Mouse (Mus musculus): ENCODE results near the gene Ahnak.

Gene Ahnak

GRCm38 (mm10) chr19:8987816-8988215 lies 1.3 kb upstream of the Ahnak start:
- TF ChIP-seq GATA4 (IDR thresholded peaks at IDR 0.05; ENCODE audit: insufficient replicate concordance, low read length), result no peak

- no peak for TF ChIP-seq GATA4 (IDR thresholded peaks at IDR 0.05; ENCODE audit: insufficient replicate concordance, low read length)
Measured at GRCm38 (mm10) chr19:8988346-8989065, 578 bp upstream of the Ahnak start.

GRCm38 (mm10) chr19:8989567-8990431 lies 715 bp downstream of the Ahnak start:
- no peak for TF ChIP-seq GATA4 (IDR thresholded peaks at IDR 0.05; ENCODE audit: insufficient replicate concordance, low read length)

- TF ChIP-seq GATA4 (IDR thresholded peaks at IDR 0.05; ENCODE audit: insufficient replicate concordance, low read length), result no peak
Measured at GRCm38 (mm10) chr19:8990432-8991102, 1.5 kb downstream of the Ahnak start.

- TF ChIP-seq GATA4 (IDR thresholded peaks at IDR 0.05; ENCODE audit: insufficient replicate concordance, low read length), result no peak
Measured at GRCm38 (mm10) chr19:8991245-8991870, 2.3 kb downstream of the Ahnak start.

- TF ChIP-seq GATA4 (IDR thresholded peaks at IDR 0.05; ENCODE audit: insufficient replicate concordance, low read length), result no peak
Measured at GRCm38 (mm10) chr19:8991871-8992735, 3.0 kb downstream of the Ahnak start.

DNA sequence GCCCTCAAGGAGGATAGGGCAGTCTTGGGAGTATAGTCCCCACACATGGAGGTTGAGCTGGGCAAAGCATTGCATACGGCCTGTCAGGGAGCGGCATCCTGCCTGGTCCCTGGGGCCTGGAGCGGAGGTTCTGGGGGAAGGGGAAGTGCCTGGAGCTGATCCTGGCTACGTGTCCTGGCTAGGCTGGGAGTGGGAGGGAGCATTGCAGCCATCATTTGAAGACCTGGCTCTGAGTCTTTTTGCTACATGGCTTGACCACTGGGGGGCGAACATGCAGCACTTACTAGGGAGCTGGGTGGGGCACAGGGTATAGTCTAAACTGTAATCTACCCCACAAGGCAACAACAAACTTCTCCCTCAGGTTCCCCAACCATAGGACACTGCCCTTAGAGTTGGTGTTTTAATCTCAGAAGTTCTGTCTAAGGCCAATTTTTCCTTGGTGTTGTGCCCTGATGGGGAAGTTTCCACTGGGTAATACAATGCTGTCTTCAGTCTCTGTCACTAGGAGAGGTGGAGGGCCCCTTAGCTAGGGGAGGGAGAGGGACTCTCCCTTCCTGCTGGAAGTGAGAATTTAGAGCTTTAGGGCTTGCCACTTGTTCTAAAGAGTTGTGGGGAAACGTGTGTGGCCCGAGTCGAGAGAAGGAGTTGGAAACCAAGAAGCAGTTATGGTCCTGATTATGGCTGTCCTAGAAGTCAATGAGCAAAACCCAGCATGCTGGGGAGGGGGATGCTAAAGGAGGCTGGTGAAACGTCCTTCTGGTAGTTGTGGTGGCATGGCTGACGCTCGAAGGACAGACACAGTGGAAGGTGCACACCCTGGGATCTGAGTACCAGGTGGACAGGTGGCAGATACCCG lies 3.9 kb downstream of the Ahnak start:
- TF ChIP-seq GATA4 (IDR thresholded peaks at IDR 0.05; ENCODE audit: insufficient replicate concordance, low read length), result no peak

GRCm38 (mm10) chr19:8993625-8993912 lies 4.5 kb downstream of the Ahnak start:
- no peak for TF ChIP-seq GATA4 (IDR thresholded peaks at IDR 0.05; ENCODE audit: insufficient replicate concordance, low read length)

- TF ChIP-seq GATA4 (IDR thresholded peaks at IDR 0.05; ENCODE audit: insufficient replicate concordance, low read length), result no peak
Measured at GRCm38 (mm10) chr19:8994813-8995607, 5.9 kb downstream of the Ahnak start.

DNA sequence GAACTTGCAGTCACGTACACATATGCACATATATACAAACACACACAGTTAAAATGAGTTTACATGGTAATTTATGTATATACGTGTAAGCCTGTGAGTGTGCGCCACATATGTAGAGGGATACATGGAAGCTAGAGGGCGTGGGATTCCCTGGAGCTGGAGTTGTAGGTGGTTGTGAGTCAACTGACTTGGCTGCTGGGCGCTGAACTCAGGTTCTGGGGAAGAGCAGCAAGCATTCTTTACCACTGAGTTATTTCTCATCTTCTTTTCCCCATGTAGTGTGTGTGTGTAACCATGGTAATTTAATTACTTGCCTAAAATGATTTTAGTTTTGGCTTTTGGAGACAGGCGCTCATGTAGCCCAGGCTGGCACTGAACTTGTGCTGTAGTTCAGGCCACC lies 7.5 kb downstream of the Ahnak start:
- TF ChIP-seq GATA4 (IDR thresholded peaks at IDR 0.05; ENCODE audit: insufficient replicate concordance, low read length), result no peak

DNA sequence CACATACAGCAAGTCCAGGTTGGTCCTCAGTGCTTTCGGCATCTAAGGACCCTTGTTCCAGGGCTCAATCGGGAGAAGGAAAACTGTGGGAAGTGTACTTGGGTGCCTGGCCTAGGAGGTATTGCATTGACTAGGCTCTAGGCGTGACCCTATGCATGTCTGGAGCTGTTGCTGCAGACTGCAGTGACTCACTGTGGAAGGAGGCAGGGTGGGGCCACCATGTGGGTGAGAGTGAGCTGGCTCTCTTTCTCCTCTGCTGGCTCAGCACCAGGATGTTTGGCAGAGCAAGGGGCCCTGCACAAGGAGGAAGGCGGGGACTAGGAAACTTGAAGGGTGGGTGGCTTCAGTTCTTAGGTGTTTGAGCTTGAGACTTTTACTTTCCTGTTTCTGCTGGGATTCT lies 8.5 kb downstream of the Ahnak start:
- no peak for TF ChIP-seq GATA4 (IDR thresholded peaks at IDR 0.05; ENCODE audit: insufficient replicate concordance, low read length)

GRCm38 (mm10) chr19:8998546-8998945 lies 9.5 kb downstream of the Ahnak start:
- no peak for TF ChIP-seq GATA4 (IDR thresholded peaks at IDR 0.05; ENCODE audit: insufficient replicate concordance, low read length)

DNA sequence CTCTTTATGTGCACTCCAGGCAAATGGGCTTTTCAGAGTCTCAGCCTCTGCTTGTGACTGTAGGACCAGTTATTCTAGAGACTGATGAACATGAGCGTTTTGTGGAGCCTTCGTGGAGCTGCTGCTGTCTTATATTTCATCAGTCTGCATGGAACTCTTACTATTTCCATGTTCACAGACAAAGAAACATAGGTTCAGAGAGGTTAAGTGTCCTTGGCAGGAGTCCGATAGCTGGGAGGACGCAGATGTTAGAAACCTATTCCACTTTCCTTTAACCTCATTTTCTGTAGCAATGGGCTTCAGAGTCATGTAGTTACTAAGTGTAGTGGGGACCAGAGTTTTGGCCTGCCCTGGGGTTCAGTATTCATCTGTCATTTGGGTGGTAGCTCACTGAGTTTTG lies 10.1 kb downstream of the Ahnak start:
- TF ChIP-seq GATA4 (IDR thresholded peaks at IDR 0.05; ENCODE audit: insufficient replicate concordance, low read length), result no peak

Measured in liver, adult (tissue).